Mouse (Mus musculus): Measurements from ENCODE around the gene Sh3pxd2a.

Gene Sh3pxd2a

GRCm38 (mm10) chr19:47439726-47440434 is 24.3 kb downstream of the Sh3pxd2a start:
- no peak for DNase-seq (ENCODE audit: low spot score in 2 of 2)

- peak in 1 of 2 experiments; percentile 72 for DNase-seq (ENCODE audit: low spot score in 2 of 2)
Observed at GRCm38 (mm10) chr19:47438445-47438844, 25.8 kb downstream of the Sh3pxd2a start.

- DNase-seq (ENCODE audit: low spot score in 2 of 2): no peak
Observed at GRCm38 (mm10) chr19:47437040-47437439, 27.2 kb downstream of the Sh3pxd2a start.

- no peak for DNase-seq (ENCODE audit: low spot score in 2 of 2)
Observed at GRCm38 (mm10) chr19:47436236-47436635, 28.0 kb downstream of the Sh3pxd2a start.

GRCm38 (mm10) chr19:47434655-47435054 is 29.5 kb downstream of the Sh3pxd2a start:
- DNase-seq (ENCODE audit: low spot score in 2 of 2): no peak

- no peak for DNase-seq (ENCODE audit: low spot score in 2 of 2)
Observed at GRCm38 (mm10) chr19:47432339-47432738, 31.9 kb downstream of the Sh3pxd2a start.

- no peak for DNase-seq (ENCODE audit: low spot score in 2 of 2)
Observed at GRCm38 (mm10) chr19:47431189-47431931, 32.8 kb downstream of the Sh3pxd2a start.

- DNase-seq (ENCODE audit: low spot score in 2 of 2): no peak
Observed at GRCm38 (mm10) chr19:47430160-47430559, 34.0 kb downstream of the Sh3pxd2a start.

GRCm38 (mm10) chr19:47429245-47429644 is 35.0 kb downstream of the Sh3pxd2a start:
- DNase-seq (ENCODE audit: low spot score in 2 of 2): peak in 1 of 2 experiments; percentile 44

GRCm38 (mm10) chr19:47428794-47429193 is 35.4 kb downstream of the Sh3pxd2a start:
- DNase-seq (ENCODE audit: low spot score in 2 of 2): no peak

- DNase-seq (ENCODE audit: low spot score in 2 of 2): no peak
Observed at GRCm38 (mm10) chr19:47427841-47428789, 36.1 kb downstream of the Sh3pxd2a start.

GRCm38 (mm10) chr19:47423632-47424031 is 40.6 kb downstream of the Sh3pxd2a start:
- DNase-seq (ENCODE audit: low spot score in 2 of 2): no peak

GRCm38 (mm10) chr19:47421128-47421898 is 42.9 kb downstream of the Sh3pxd2a start:
- peak in 1 of 2 experiments; percentile 24 for DNase-seq (ENCODE audit: low spot score in 2 of 2)

GRCm38 (mm10) chr19:47420539-47420938 is 43.7 kb downstream of the Sh3pxd2a start:
- DNase-seq (ENCODE audit: low spot score in 2 of 2): no peak

GRCm38 (mm10) chr19:47419208-47419607 is 45.0 kb downstream of the Sh3pxd2a start:
- DNase-seq (ENCODE audit: low spot score in 2 of 2): peak in 1 of 2 experiments; percentile 52

- DNase-seq (ENCODE audit: low spot score in 2 of 2): no peak
Observed at GRCm38 (mm10) chr19:47416161-47416560, 48.0 kb downstream of the Sh3pxd2a start.

- DNase-seq (ENCODE audit: low spot score in 2 of 2): no peak
Observed at GRCm38 (mm10) chr19:47414142-47414905, 49.9 kb downstream of the Sh3pxd2a start.

- DNase-seq (ENCODE audit: low spot score in 2 of 2): no peak
Observed at GRCm38 (mm10) chr19:47413458-47414005, 50.7 kb downstream of the Sh3pxd2a start.

- no peak for DNase-seq (ENCODE audit: low spot score in 2 of 2)
Observed at GRCm38 (mm10) chr19:47412566-47413248, 51.5 kb downstream of the Sh3pxd2a start.

Data from cerebellum, postnatal 4 days (tissue).